Mouse (Mus musculus) gastrocnemius, postnatal 4 days (tissue): Measurements from ENCODE around the gene Msantd2. TPM values are rescaled to one million over a fixed set of nuclear protein-coding genes. Genes with fewer than 3 reads are reported as not detected.

ENCODE experiments used
- DNase-seq, 2 experiments: peaks; one replicate each; pipeline ENCODE4 v3.0.0; 2021 to 2022; ENCODE audit warnings: low spot score in 2 of 2, mixed read lengths in 2 of 2
- total RNA-seq, 2 experiments: library from RNA; stranded (reverse); gene quantifications; 2 replicates each; pipeline ENCODE4 v1.2.3; 2021

Msantd2 gene
- total RNA-seq, 2 experiments from 2014 or later, result 17.7 to 19.5 TPM

GRCm38 (mm10) chr9:37567892-37568604, 78.9 kb downstream of the Msantd2 start:
- DNase-seq, result no peak

GRCm38 (mm10) chr9:37568605-37569214, 79.6 kb downstream of the Msantd2 start:
- DNase-seq, result no peak

- DNase-seq, result no peak
Observed at GRCm38 (mm10) chr9:37569231-37569835, 80.2 kb downstream of the Msantd2 start.

- DNase-seq, result no peak
Observed at GRCm38 (mm10) chr9:37572204-37572876, 83.2 kb downstream of the Msantd2 start.

Other genes with a start within 250 kb of the Msantd2 start
- 1 to 10 TPM; 4.1 to 4.4 TPM for gene Slc37a2, start 233.6 kb upstream of the Msantd2 start, total RNA-seq
- gene Ccdc15, start 140.9 kb upstream of the Msantd2 start, total RNA-seq, result 1 to 10 TPM; 3.7 to 4.2 TPM
- gene Hepacam, start 122.0 kb upstream of the Msantd2 start, total RNA-seq, result under 1 TPM; 0.41 to 0.59 TPM
- 10 to 100 TPM; 23.6 to 27.2 TPM for gene Robo4, start 87.4 kb upstream of the Msantd2 start, total RNA-seq
- gene Robo3, start 56.1 kb upstream of the Msantd2 start, total RNA-seq, result not detected
- gene Esam, start 38.8 kb downstream of the Msantd2 start, total RNA-seq, result 10 to 100 TPM; 50.7 to 55.3 TPM
- 1 to 10 TPM; 2.9 to 6.8 TPM for gene Vsig2, start 49.9 kb downstream of the Msantd2 start, total RNA-seq
- gene Nrgn, start 63.6 kb downstream of the Msantd2 start, total RNA-seq, result 1 to 10 TPM; 2.3 to 3.2 TPM
- 1 to 10 TPM; 6.0 to 7.2 TPM for gene Siae, start 66.4 kb downstream of the Msantd2 start, total RNA-seq
- gene Spa17, start 124.4 kb downstream of the Msantd2 start, total RNA-seq, result 1 to 10 TPM; 1.4 TPM
- 10 to 100 TPM; 75.0 to 76.6 TPM for gene Tbrg1, start 168.0 kb downstream of the Msantd2 start, total RNA-seq
- gene Panx3, start 179.9 kb downstream of the Msantd2 start, total RNA-seq, result not detected
- gene Olfr160, start 226.9 kb downstream of the Msantd2 start, total RNA-seq, result not detected